Mouse (Mus musculus) embryonic facial prominence, embryonic 12.5 days (tissue): Measurements from ENCODE around the gene Galnt10. TPM values are rescaled to one million over a fixed set of nuclear protein-coding genes. Genes with fewer than 3 reads are reported as not detected.

Source experiments
- ATAC-seq: fragments of 200-750 bp; cut with Nextera tagmentation; 2 replicates; pipeline ENCODE4 v1.8.0; 2017; ENCODE audit not compliant: insufficient number of reproducible peaks, insufficient read depth, low FRiP score, low TSS enrichment
- H3K27ac ChIP-seq: fragments of 300-500 bp; sonication (generic); 2 replicates; pipeline ENCODE4 v1.5.1; 2016; ENCODE audit warnings: mild to moderate bottlenecking
- H3K27me3 ChIP-seq: fragments of 300-500 bp; sonication (generic); 2 replicates; pipeline ENCODE4 v1.6.1; 2016; ENCODE audit warnings: mild to moderate bottlenecking, moderate library complexity
- H3K36me3 ChIP-seq: fragments of 300-500 bp; sonication (generic); 2 replicates; pipeline ENCODE4 v1.6.1; 2016; ENCODE audit warnings: mild to moderate bottlenecking
- H3K4me1 ChIP-seq: fragments of 300-500 bp; sonication (generic); 2 replicates; pipeline ENCODE4 v1.6.1; 2016
- H3K4me2 ChIP-seq: fragments of 300-500 bp; sonication (generic); replicated peaks from 2 replicates; pipeline ENCODE4 v1.6.1; 2016; ENCODE audit warnings: mild to moderate bottlenecking, moderate library complexity
- H3K4me3 ChIP-seq: fragments of 300-500 bp; sonication (generic); 2 replicates; pipeline ENCODE4 v1.5.1; 2016; ENCODE audit warnings: mild to moderate bottlenecking
- H3K9ac ChIP-seq: fragments of 300-500 bp; sonication (generic); 2 replicates; pipeline ENCODE4 v1.6.1; 2016; ENCODE audit warnings: mild to moderate bottlenecking, moderate library complexity
- H3K9me3 ChIP-seq: fragments of 300-500 bp; sonication (generic); 2 replicates; pipeline ENCODE4 v1.6.1; 2016; ENCODE audit warnings: mild to moderate bottlenecking, moderate library complexity
- WGBS: fragments of 180-500 bp; shearing (Covaris S2); methylation state at CpG from one replicate; pipeline ENCODE4 v1.1.7; 2016; 5-methylcytosine and 5-hydroxymethylcytosine counted together
- polyA plus RNA-seq: library from polyadenylated mRNA; unstranded; fragments of >200 nt; fragmentation: Nextera tagmentation; extraction: Ambion mirVana; gene quantifications from 2 replicates; pipeline ENCODE4 v1.2.1, GENCODE M21; 2016

Gene Galnt10
- polyA plus RNA-seq, 1 experiment from 2014 or later: 36.2 TPM

GRCm38 (mm10) chr11:57718081-57718480 lies 72.8 kb downstream of the Galnt10 start:
- H3K4me3 ChIP-seq: no peak overlapping the region
- 91% methylated on average over 6 of the region's 6 CpGs for WGBS
- ATAC-seq: no peak
- H3K4me2 ChIP-seq: no peak overlapping the region
- no peaks in the 10 kb centered on the region for H3K9me3 ChIP-seq
- H3K27me3 ChIP-seq: no peaks in the 10 kb centered on the region
- no peak overlapping the region for H3K27ac ChIP-seq
- H3K36me3 ChIP-seq: no peaks in the 10 kb centered on the region
- H3K4me1 ChIP-seq: peaks cover 17% of the 10 kb centered on the region
- no peak overlapping the region for H3K9ac ChIP-seq

GRCm38 (mm10) chr11:57719631-57720030 lies 74.4 kb downstream of the Galnt10 start:
- no peaks in the 10 kb centered on the region for H3K36me3 ChIP-seq
- no peak overlapping the region for H3K4me2 ChIP-seq
- no peak for ATAC-seq
- H3K27ac ChIP-seq: no peak overlapping the region
- WGBS: 39% methylated on average over 7 of the region's 7 CpGs
- H3K27me3 ChIP-seq: no peaks in the 10 kb centered on the region
- H3K4me3 ChIP-seq: no peak overlapping the region
- H3K9ac ChIP-seq: no peak overlapping the region
- H3K9me3 ChIP-seq: no peaks in the 10 kb centered on the region
- H3K4me1 ChIP-seq: peaks cover 17% of the 10 kb centered on the region

- H3K4me2 ChIP-seq: no peak overlapping the region
- 64% methylated on average over 6 of the region's 6 CpGs for WGBS
- no peak for ATAC-seq
- no peak overlapping the region for H3K9ac ChIP-seq
- H3K27ac ChIP-seq: 0 out of 2 replicates have a peak overlapping the region, but pooled peaks have one; percentile 51
- H3K4me3 ChIP-seq: no peak overlapping the region
- H3K36me3 ChIP-seq: no peaks in the 10 kb centered on the region
- H3K4me1 ChIP-seq: peaks cover 17% of the 10 kb centered on the region
- no peaks in the 10 kb centered on the region for H3K27me3 ChIP-seq
- H3K9me3 ChIP-seq: no peaks in the 10 kb centered on the region
Measured at GRCm38 (mm10) chr11:57720076-57720475, 74.8 kb downstream of the Galnt10 start.

- 83% methylated on average over 5 of the region's 5 CpGs for WGBS
- H3K27me3 ChIP-seq: no peaks in the 10 kb centered on the region
- peaks cover 6% of the 10 kb centered on the region; the same call in 1 of the 2 replicates for H3K36me3 ChIP-seq
- H3K9me3 ChIP-seq: no peaks in the 10 kb centered on the region
- H3K4me2 ChIP-seq: no peak overlapping the region
- no peak overlapping the region for H3K9ac ChIP-seq
- H3K27ac ChIP-seq: no peak overlapping the region
- H3K4me1 ChIP-seq: peaks cover 11% of the 10 kb centered on the region; the same call in 1 of the 2 replicates
- ATAC-seq: no peak
- no peak overlapping the region for H3K4me3 ChIP-seq
Measured at GRCm38 (mm10) chr11:57724791-57725463, 79.7 kb downstream of the Galnt10 start.

- Histone ChIP-seq H3K27me3 (no peaks in the 10 kb centered on the region), H3K27ac (no peak overlapping the region), H3K4me2 (no peak overlapping the region), H3K36me3 (peaks cover 6% of the 10 kb centered on the region; the same call in 1 of the 2 replicates), H3K4me1 (0 out of 2 replicates have a peak, but pooled peaks cover 6% of the 10 kb centered on the region), H3K4me3 (no peak overlapping the region), H3K9me3 (no peaks in the 10 kb centered on the region), H3K9ac (no peak overlapping the region)
- no peak for ATAC-seq
- WGBS: 54% methylated on average over 4 of the region's 4 CpGs
Measured at GRCm38 (mm10) chr11:57725926-57726325, 80.7 kb downstream of the Galnt10 start.

GRCm38 (mm10) chr11:57727303-57727969 lies 82.2 kb downstream of the Galnt10 start:
- H3K4me2 ChIP-seq: no peak overlapping the region
- no peak overlapping the region for H3K4me3 ChIP-seq
- peaks cover 6% of the 10 kb centered on the region; the same call in 1 of the 2 replicates for H3K36me3 ChIP-seq
- no peaks in the 10 kb centered on the region for H3K9me3 ChIP-seq
- 0 out of 2 replicates have a peak, but pooled peaks cover 6% of the 10 kb centered on the region for H3K4me1 ChIP-seq
- ATAC-seq: no peak
- no peak overlapping the region for H3K9ac ChIP-seq
- no peaks in the 10 kb centered on the region for H3K27me3 ChIP-seq
- no peak overlapping the region for H3K27ac ChIP-seq
- WGBS: 74% methylated on average over 9 of the region's 9 CpGs

- ATAC-seq: 0 out of 2 replicates have a peak, but pooled peaks have one; percentile 22
- 0 out of 2 replicates have a peak, but pooled peaks cover 1% of the 10 kb centered on the region for H3K4me1 ChIP-seq
- no peak overlapping the region for H3K4me2 ChIP-seq
- no peak overlapping the region for H3K4me3 ChIP-seq
- H3K9me3 ChIP-seq: no peaks in the 10 kb centered on the region
- no peak overlapping the region for H3K9ac ChIP-seq
- WGBS: 79% methylated on average over 10 of the region's 10 CpGs
- H3K36me3 ChIP-seq: peaks cover 6% of the 10 kb centered on the region; the same call in 1 of the 2 replicates
- no peak overlapping the region for H3K27ac ChIP-seq
- H3K27me3 ChIP-seq: no peaks in the 10 kb centered on the region
Measured at GRCm38 (mm10) chr11:57732410-57733281, 87.4 kb downstream of the Galnt10 start.

GRCm38 (mm10) chr11:57747294-57748080 lies 102.2 kb downstream of the Galnt10 start:
- no peak overlapping the region for H3K27ac ChIP-seq
- no peaks in the 10 kb centered on the region for H3K36me3 ChIP-seq
- no peak for ATAC-seq
- H3K4me3 ChIP-seq: no peak overlapping the region
- 70% methylated on average over 19 of the region's 19 CpGs for WGBS
- no peaks in the 10 kb centered on the region for H3K9me3 ChIP-seq
- H3K4me1 ChIP-seq: peaks cover 19% of the 10 kb centered on the region
- no peak overlapping the region for H3K4me2 ChIP-seq
- no peak overlapping the region for H3K9ac ChIP-seq
- H3K27me3 ChIP-seq: no peaks in the 10 kb centered on the region

- ATAC-seq: no peak
- Histone ChIP-seq H3K36me3 (no peaks in the 10 kb centered on the region), H3K9me3 (no peaks in the 10 kb centered on the region), H3K4me3 (no peak overlapping the region), H3K27me3 (no peaks in the 10 kb centered on the region), H3K27ac (no peak overlapping the region), H3K4me1 (peaks cover 16% of the 10 kb centered on the region), H3K4me2 (no peak overlapping the region), H3K9ac (no peak overlapping the region)
- 72% methylated on average over 14 of the region's 14 CpGs for WGBS
Measured at GRCm38 (mm10) chr11:57753538-57754203, 108.4 kb downstream of the Galnt10 start.

- no peak overlapping the region for H3K4me2 ChIP-seq
- no peaks in the 10 kb centered on the region for H3K27me3 ChIP-seq
- H3K4me3 ChIP-seq: no peak overlapping the region
- no peaks in the 10 kb centered on the region for H3K4me1 ChIP-seq
- no peak overlapping the region for H3K27ac ChIP-seq
- no peak overlapping the region for H3K9ac ChIP-seq
- WGBS: 74% methylated on average over 9 of the region's 9 CpGs
- peaks cover 7% of the 10 kb centered on the region for H3K36me3 ChIP-seq
- no peak for ATAC-seq
- no peaks in the 10 kb centered on the region for H3K9me3 ChIP-seq
Measured at GRCm38 (mm10) chr11:57758621-57759020, 113.4 kb downstream of the Galnt10 start.
